Mouse (Mus musculus) kidney, adult 8-10 months (tissue): ENCODE measurements at regions not wholly inside any gene's neighbourhood (a gene's known extent, or its start where the extent isn't known, plus 50 kb on each side); places are given as distances from the start of the nearest gene placed in this dataset.
"Not testable (repeated sequence)": the region's sequence is repeated elsewhere in the genome, so short reads cannot be mapped to it uniquely, and the experiment has no call there.

Source experiments
- DNase-seq, 2 experiments: peaks; one replicate each; pipeline ENCODE4 v3.0.0; 2022

- no peak for DNase-seq
Measured at GRCm38 (mm10) chr3:152040751-152041150, 125.3 kb downstream of the Gipc2 start.

- DNase-seq, result not testable (repeated sequence)
Measured at GRCm38 (mm10) chr3:152036819-152037218, 129.2 kb downstream of the Gipc2 start.

GRCm38 (mm10) chr3:152035416-152035815, 130.6 kb downstream of the Gipc2 start:
- no peak for DNase-seq

- no peak for DNase-seq
Measured at GRCm38 (mm10) chr3:152034686-152035085, 131.3 kb downstream of the Gipc2 start.

- no peak for DNase-seq
Measured at GRCm38 (mm10) chr3:152034221-152034620, 131.8 kb downstream of the Gipc2 start.

- DNase-seq, result no peak
Measured at GRCm38 (mm10) chr3:152032663-152033318, 133.2 kb downstream of the Gipc2 start.

GRCm38 (mm10) chr3:152028695-152029094, 137.3 kb downstream of the Gipc2 start:
- DNase-seq, result no peak

- DNase-seq, result no peak
Measured at GRCm38 (mm10) chr3:152026034-152026433, 140.0 kb downstream of the Gipc2 start.

GRCm38 (mm10) chr3:152025122-152025521, 140.9 kb downstream of the Gipc2 start:
- no peak for DNase-seq

GRCm38 (mm10) chr3:152006747-152007146, 159.3 kb downstream of the Gipc2 start:
- DNase-seq, result no peak

- DNase-seq, result no peak
Measured at GRCm38 (mm10) chr3:152005366-152006025, 160.5 kb downstream of the Gipc2 start.

GRCm38 (mm10) chr3:152004411-152004955, 161.5 kb downstream of the Gipc2 start:
- DNase-seq, result no peak

- DNase-seq, result no peak
Measured at GRCm38 (mm10) chr3:151997534-151998107, 160.2 kb upstream of the Ptgfr start.

- no peak for DNase-seq
Measured at GRCm38 (mm10) chr3:151997111-151997510, 159.7 kb upstream of the Ptgfr start.

- DNase-seq, result no peak
Measured at GRCm38 (mm10) chr3:151988221-151988620, 150.8 kb upstream of the Ptgfr start.

GRCm38 (mm10) chr3:151978136-151978535, 140.7 kb upstream of the Ptgfr start:
- no peak for DNase-seq

- no peak for DNase-seq
Measured at GRCm38 (mm10) chr3:151977651-151978050, 140.2 kb upstream of the Ptgfr start.

GRCm38 (mm10) chr3:151949865-151950264, 112.4 kb upstream of the Ptgfr start:
- DNase-seq, result no peak

- DNase-seq, result no peak
Measured at GRCm38 (mm10) chr3:151948015-151948645, 110.7 kb upstream of the Ptgfr start.

GRCm38 (mm10) chr3:151945916-151946315, 108.5 kb upstream of the Ptgfr start:
- DNase-seq, result no peak

- DNase-seq, result no peak
Measured at GRCm38 (mm10) chr3:151943542-151943941, 106.1 kb upstream of the Ptgfr start.

- no peak for DNase-seq
Measured at GRCm38 (mm10) chr3:151938472-151939029, 101.1 kb upstream of the Ptgfr start.

- no peak for DNase-seq
Measured at GRCm38 (mm10) chr3:151931656-151932055, 94.2 kb upstream of the Ptgfr start.
